Mouse (Mus musculus): ENCODE measurements around the gene Cxcl14.

Gene Cxcl14

GRCm38 (mm10) chr13:56289998-56290397, 6.4 kb downstream of the Cxcl14 start:
- ATAC-seq (ENCODE audit: low TSS enrichment): no peak

- no peak for ATAC-seq (ENCODE audit: low TSS enrichment)
These were observed 7.1 kb downstream of the Cxcl14 start for GRCm38 (mm10) chr13:56289261-56289660.

GRCm38 (mm10) chr13:56288601-56289000, 7.8 kb downstream of the Cxcl14 start:
- ATAC-seq (ENCODE audit: low TSS enrichment): no peak

- ATAC-seq (ENCODE audit: low TSS enrichment): no peak
These were observed 9.3 kb downstream of the Cxcl14 start for GRCm38 (mm10) chr13:56287091-56287490.

GRCm38 (mm10) chr13:56283321-56283720, 13.0 kb downstream of the Cxcl14 start:
- no peak for ATAC-seq (ENCODE audit: low TSS enrichment)

- no peak for ATAC-seq (ENCODE audit: low TSS enrichment)
These were observed 16.0 kb downstream of the Cxcl14 start for GRCm38 (mm10) chr13:56280356-56280755.

- ATAC-seq (ENCODE audit: low TSS enrichment): peak; percentile 74; the same call in 1 of the 2 replicates
These were observed 16.9 kb downstream of the Cxcl14 start for GRCm38 (mm10) chr13:56279439-56279838.

- ATAC-seq (ENCODE audit: low TSS enrichment): no peak
These were observed 21.2 kb downstream of the Cxcl14 start for GRCm38 (mm10) chr13:56275171-56275570.

- ATAC-seq (ENCODE audit: low TSS enrichment): peak; percentile 58; the same call in 1 of the 2 replicates
These were observed 26.2 kb downstream of the Cxcl14 start for GRCm38 (mm10) chr13:56270124-56270523.

GRCm38 (mm10) chr13:56267396-56267795, 29.0 kb downstream of the Cxcl14 start:
- ATAC-seq (ENCODE audit: low TSS enrichment): no peak

GRCm38 (mm10) chr13:56266435-56266834, 29.9 kb downstream of the Cxcl14 start:
- ATAC-seq (ENCODE audit: low TSS enrichment): no peak

GRCm38 (mm10) chr13:56265661-56266060, 30.7 kb downstream of the Cxcl14 start:
- peak; percentile 90 for ATAC-seq (ENCODE audit: low TSS enrichment)

- ATAC-seq (ENCODE audit: low TSS enrichment): no peak
These were observed 34.1 kb downstream of the Cxcl14 start for GRCm38 (mm10) chr13:56262269-56262668.

GRCm38 (mm10) chr13:56260344-56260780, 36.0 kb downstream of the Cxcl14 start:
- no peak for ATAC-seq (ENCODE audit: low TSS enrichment)

- no peak for ATAC-seq (ENCODE audit: low TSS enrichment)
These were observed 36.5 kb downstream of the Cxcl14 start for GRCm38 (mm10) chr13:56259926-56260250.

GRCm38 (mm10) chr13:56259021-56259925, 37.1 kb downstream of the Cxcl14 start:
- ATAC-seq (ENCODE audit: low TSS enrichment): no peak

- no peak for ATAC-seq (ENCODE audit: low TSS enrichment)
These were observed 37.9 kb downstream of the Cxcl14 start for GRCm38 (mm10) chr13:56258196-56259020.

- ATAC-seq (ENCODE audit: low TSS enrichment): no peak
These were observed 38.7 kb downstream of the Cxcl14 start for GRCm38 (mm10) chr13:56257469-56258153.

- ATAC-seq (ENCODE audit: low TSS enrichment): no peak
These were observed 39.5 kb downstream of the Cxcl14 start for GRCm38 (mm10) chr13:56256716-56257299.

- no peak for ATAC-seq (ENCODE audit: low TSS enrichment)
These were observed 43.0 kb downstream of the Cxcl14 start for GRCm38 (mm10) chr13:56253379-56253778.

- ATAC-seq (ENCODE audit: low TSS enrichment): no peak
These were observed 43.6 kb downstream of the Cxcl14 start for GRCm38 (mm10) chr13:56252783-56253182.
